8 mouse cellular contexts compared by ENCODE assay signal in genomic region chr5:144946032-144946431, GRCm38 (mm10). TPM values are rescaled to one million over a fixed set of nuclear protein-coding genes. Genes with fewer than 3 reads are reported as not detected.
DNase-seq lines count a peak whose midpoint lies in the region; ATAC-seq and TF ChIP-seq lines count a peak whose summit lies in the region.

No protein-coding gene starts in this region.

- H3K4me2 ChIP-seq in hindbrain, embryonic 14.5 days (replicated peaks): no peak overlapping the region

- intact Hi-C loops in heart, adult 2 months (cut with DNase I): no loop called here
- intact Hi-C loops in heart, postnatal 25 days (cut with DNase I): no loop called here

- TF ChIP-seq EP300 in heart, adult 2 months (IDR thresholded peaks at IDR 0.05; ENCODE audit: insufficient read depth, low read depth, low read length): no peak

- H3K79me2 ChIP-seq in heart, adult 2 months (replicated peaks; ENCODE audit: control insufficient read depth, insufficient read depth, low read length): peaks cover 11% of the 10 kb centered on the region

- H3K27me3 ChIP-seq in heart, adult 2 months (ENCODE audit: control insufficient read depth, insufficient read depth, low read length): no peaks in the 10 kb centered on the region
- H3K27me3 ChIP-seq in limb, embryonic 10.5 days (ENCODE audit: low read depth, poor library complexity, severe bottlenecking): no peaks in the 10 kb centered on the region
- no peaks in the 10 kb centered on the region for H3K27me3 ChIP-seq in hindbrain, embryonic 14.5 days (ENCODE audit: control insufficient read depth, insufficient read depth, low read length)

- TF ChIP-seq CTCF in heart, adult 2 months (IDR thresholded peaks at IDR 0.05): no peak

- WGBS in heart, adult 2 months: 33% methylated on average over 4 of the region's 4 CpGs
- WGBS in limb, embryonic 10.5 days: 94% methylated on average over 4 of the region's 4 CpGs
- WGBS in hindbrain, embryonic 14.5 days: 60% methylated on average over 4 of the region's 4 CpGs

- no peak overlapping the region for H3K9ac ChIP-seq in heart, adult 2 months (ENCODE audit: low read depth, low read length)
- H3K9ac ChIP-seq in hindbrain, embryonic 14.5 days: no peak overlapping the region

- ATAC-seq in hindbrain, embryonic 14.5 days (ENCODE audit: low FRiP score): no peak

- H3K4me3 ChIP-seq in heart, adult 2 months: no peak overlapping the region
- no peak overlapping the region for H3K4me3 ChIP-seq in brown adipose tissue, adult 24 weeks (ENCODE audit: insufficient read depth, low read depth, low read length)
- H3K4me3 ChIP-seq in limb, embryonic 10.5 days: no peak overlapping the region
- no peak overlapping the region for H3K4me3 ChIP-seq in hindbrain, embryonic 14.5 days (replicated peaks; ENCODE audit: low read length)

- TF ChIP-seq POLR2A in heart, adult 2 months (IDR thresholded peaks at IDR 0.05; ENCODE audit: insufficient read depth, low read depth, low read length): no peak

- peak; percentile 27 to 36 for DNase-seq in heart, adult 2 months
- DNase-seq in heart, postnatal 25 days (ENCODE audit: low spot score): no peak
- DNase-seq in MN1 (ENCODE audit: low spot score) (peak; percentile 30), liver (no peak)
- peak; percentile 62 for DNase-seq in heart, postnatal 4 days
- DNase-seq in limb, embryonic 10.5 days (ENCODE audit: low spot score): no peak
- DNase-seq in hindbrain, embryonic 14.5 days (ENCODE audit: low spot score): no peak

- H3K36me3 ChIP-seq in heart, adult 2 months (ENCODE audit: control insufficient read depth, insufficient read depth, low read length): no peaks in the 10 kb centered on the region; the same call in 1 of the 2 replicates
- H3K36me3 ChIP-seq in limb, embryonic 10.5 days: no peaks in the 10 kb centered on the region
- H3K36me3 ChIP-seq in hindbrain, embryonic 14.5 days (replicated peaks; ENCODE audit: control insufficient read depth, insufficient read depth): no peaks in the 10 kb centered on the region

- no peak overlapping the region for H3K27ac ChIP-seq in heart, adult 2 months
- peak overlapping the region; percentile 76; the same call in 1 of the 2 replicates for H3K27ac ChIP-seq in brown adipose tissue, adult 24 weeks (replicated peaks; ENCODE audit: low read depth, low read length)
- no peak overlapping the region for H3K27ac ChIP-seq in limb, embryonic 10.5 days
- no peak overlapping the region for H3K27ac ChIP-seq in hindbrain, embryonic 14.5 days

- H3K4me1 ChIP-seq in heart, adult 2 months (ENCODE audit: control insufficient read depth, insufficient read depth, low read length): peaks cover 36% of the 10 kb centered on the region
- H3K4me1 ChIP-seq in brown adipose tissue, adult 24 weeks (ENCODE audit: control insufficient read depth, insufficient read depth, insufficient read length, low read length): peaks cover 46% of the 10 kb centered on the region
- peaks cover 10% of the 10 kb centered on the region for H3K4me1 ChIP-seq in limb, embryonic 10.5 days
- peaks cover 22% of the 10 kb centered on the region for H3K4me1 ChIP-seq in hindbrain, embryonic 14.5 days (replicated peaks; ENCODE audit: control insufficient read depth, insufficient read depth, low read length)

- no peaks in the 10 kb centered on the region for H3K9me3 ChIP-seq in limb, embryonic 10.5 days (replicated peaks)
- no peaks in the 10 kb centered on the region for H3K9me3 ChIP-seq in hindbrain, embryonic 14.5 days (ENCODE audit: control insufficient read depth, low read length)

RNA-seq across cellular contexts. Expression of gene Smurf1, which starts 19.6 kb away (rescaled TPM):
- 10 to 100 TPM; 26.6 to 27.0 TPM for total RNA-seq in heart, adult 2 months (2021)
- polyA plus RNA-seq in heart, adult 2 months (2012; rRNA removed): 23.1 and 26.2 TPM in 2 replicates
- 10 to 100 TPM; 21.9 to 27.6 TPM for total RNA-seq in heart, postnatal 25 days (2021)
- 12.2 and 15.7 TPM in 2 replicates for polyA plus RNA-seq in brown adipose tissue, adult 24 weeks (2012; ENCODE audit: insufficient read depth, insufficient read length, missing spikeins)
- 10 to 100 TPM; 34.0 to 36.3 TPM for total RNA-seq in heart, postnatal 4 days (2021)
- polyA plus RNA-seq in limb, embryonic 10.5 days (2016; fragmentation: Nextera tagmentation; extraction: Ambion mirVana): 15.0 and 19.4 TPM in 2 replicates
- polyA plus RNA-seq in hindbrain, embryonic 14.5 days (2014; fragmentation: Nextera tagmentation; extraction: Ambion mirVana): 43.6 and 44.0 TPM in 2 replicates

Comparison
In these comparisons a context has a peak if more than half of its experiments do, and no peak if none do; other contexts are left out.
1. DNase-seq: peak in heart, adult 2 months (2 of 2), MN1 (single experiment) and heart, postnatal 4 days (single experiment); none in heart, postnatal 25 days (single experiment), limb, embryonic 10.5 days (single experiment), liver (single experiment) and hindbrain, embryonic 14.5 days (single experiment).